Mouse (Mus musculus): ENCODE measurements around the gene Ggt5. TPM values are rescaled to one million over a fixed set of nuclear protein-coding genes. Genes with fewer than 3 reads are reported as not detected.

Ggt5 gene
- total RNA-seq, 2 experiments from 2014 or later: not detected

GRCm38 (mm10) chr10:75610486-75610885, 21.3 kb downstream of the Ggt5 start:
- no peak for ATAC-seq (replicated peaks; ENCODE audit: low FRiP score, poor library complexity, severe bottlenecking)

- ATAC-seq (replicated peaks; ENCODE audit: low FRiP score, poor library complexity, severe bottlenecking): no peak
These were observed 26.9 kb downstream of the Ggt5 start for GRCm38 (mm10) chr10:75616044-75616443.

- ATAC-seq (replicated peaks; ENCODE audit: low FRiP score, poor library complexity, severe bottlenecking): no peak
These were observed 31.7 kb downstream of the Ggt5 start for GRCm38 (mm10) chr10:75620818-75621217.

DNA sequence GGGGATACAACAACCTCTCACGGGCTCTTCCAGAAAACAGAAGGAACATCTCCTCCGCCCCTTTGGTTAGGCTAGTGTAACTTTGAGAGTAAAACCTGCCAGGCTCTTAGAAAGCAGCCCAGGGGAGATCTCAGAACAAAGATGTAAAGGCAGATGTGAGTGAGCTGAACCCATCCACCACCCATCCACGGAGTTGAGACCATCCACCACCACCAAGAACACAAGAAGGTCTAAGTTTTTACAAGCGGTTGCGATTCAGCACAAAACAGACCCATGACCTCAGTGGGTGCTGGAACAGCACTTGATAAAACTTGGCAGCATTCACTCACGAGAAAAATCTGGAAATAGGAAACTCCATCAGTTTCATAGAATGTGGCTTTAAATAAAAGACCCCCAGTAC, 36.8 kb downstream of the Ggt5 start:
- no peak for ATAC-seq (replicated peaks; ENCODE audit: low FRiP score, poor library complexity, severe bottlenecking)

DNA sequence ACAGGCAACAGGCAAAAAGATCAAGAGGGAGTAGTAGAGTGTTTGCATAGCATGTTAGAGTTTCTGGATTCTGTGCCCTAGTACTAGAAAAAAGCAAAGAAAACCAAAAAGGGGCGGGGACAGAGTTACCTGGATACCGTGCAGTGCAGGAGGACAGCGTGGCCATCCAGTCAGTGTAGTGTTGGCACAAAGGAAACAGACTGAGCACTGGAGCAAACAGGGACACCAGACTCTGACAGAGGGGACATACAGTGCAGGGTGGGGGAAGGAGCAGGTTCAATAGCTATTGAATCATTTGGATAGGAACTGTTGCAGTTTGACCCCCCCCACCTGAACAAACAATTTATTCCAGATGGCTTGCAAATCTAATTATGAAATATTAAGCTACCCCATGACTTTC, 37.9 kb downstream of the Ggt5 start:
- no peak for ATAC-seq (replicated peaks; ENCODE audit: low FRiP score, poor library complexity, severe bottlenecking)

DNA sequence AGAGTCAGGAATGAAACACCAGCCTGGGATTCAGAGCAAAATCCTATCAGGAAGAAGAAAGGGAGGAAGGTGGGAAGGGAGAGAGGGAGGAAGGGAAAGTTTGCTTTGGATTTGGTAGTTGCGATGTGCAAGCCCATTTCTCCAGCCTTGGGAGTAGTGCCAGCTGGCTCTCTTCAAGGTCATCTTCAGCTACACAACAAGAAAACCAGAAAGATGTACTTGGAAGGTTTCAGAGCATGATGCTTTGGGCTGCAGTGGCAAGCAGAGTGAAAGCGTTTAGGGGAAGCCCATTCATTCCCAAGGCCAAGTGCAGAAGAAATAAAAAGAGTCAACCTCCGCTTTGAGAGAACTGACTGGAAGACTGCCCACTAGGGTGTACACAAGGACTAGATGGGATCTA, 38.4 kb downstream of the Ggt5 start:
- ATAC-seq (replicated peaks; ENCODE audit: low FRiP score, poor library complexity, severe bottlenecking): no peak

DNA sequence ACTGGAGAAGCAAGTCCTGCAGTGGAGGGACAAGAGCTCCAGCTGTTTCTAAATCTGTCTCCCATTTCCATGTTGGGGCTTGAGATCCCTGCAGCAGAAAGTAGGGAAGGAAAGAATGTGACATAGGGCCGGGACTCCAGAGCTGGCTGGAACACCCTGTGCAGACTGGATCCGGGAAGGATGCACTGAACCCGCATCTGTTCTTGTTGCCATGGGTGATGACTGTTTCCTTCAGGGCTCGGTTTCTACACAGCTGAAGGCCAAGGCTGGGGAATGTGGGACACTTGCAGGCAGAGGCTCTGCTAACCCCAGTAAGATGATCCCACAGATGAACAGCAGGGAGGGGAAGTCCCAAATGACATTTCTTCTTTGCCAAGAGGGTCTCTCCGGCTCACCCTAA, 43.5 kb downstream of the Ggt5 start:
- no peak for ATAC-seq (replicated peaks; ENCODE audit: low FRiP score, poor library complexity, severe bottlenecking)

GRCm38 (mm10) chr10:75633048-75633447, 43.9 kb downstream of the Ggt5 start:
- no peak for ATAC-seq (replicated peaks; ENCODE audit: low FRiP score, poor library complexity, severe bottlenecking)

DNA sequence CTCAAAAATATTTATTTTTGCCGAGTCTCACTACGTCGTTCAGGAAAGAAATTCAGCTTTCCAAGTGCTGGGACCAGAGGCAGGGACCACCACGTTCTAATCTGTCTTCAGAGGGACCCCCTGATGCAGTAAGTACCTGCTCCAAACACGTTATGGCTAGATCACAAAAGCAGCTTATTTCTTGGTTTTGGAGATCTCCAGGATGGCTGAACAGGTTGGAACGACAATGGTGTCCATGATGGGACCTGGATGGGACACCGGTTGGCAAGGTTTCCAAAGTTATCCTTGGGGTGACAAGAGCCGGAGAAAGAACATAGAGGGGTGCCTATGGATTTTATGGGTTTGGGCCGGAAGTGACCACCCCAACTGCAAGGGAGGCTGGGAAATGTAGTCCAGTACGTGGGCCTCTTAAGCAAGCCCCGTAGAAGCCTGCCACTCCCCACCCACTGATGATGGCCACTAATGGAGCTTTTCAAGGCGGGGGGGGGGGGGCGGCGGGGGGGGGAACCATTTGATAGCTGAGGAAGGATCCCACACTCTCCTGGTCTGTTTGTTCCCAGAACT, 44.5 kb downstream of the Ggt5 start:
- ATAC-seq (replicated peaks; ENCODE audit: low FRiP score, poor library complexity, severe bottlenecking): no peak

- no peak for ATAC-seq (replicated peaks; ENCODE audit: low FRiP score, poor library complexity, severe bottlenecking)
These were observed 45.5 kb downstream of the Ggt5 start for GRCm38 (mm10) chr10:75634610-75635009.

DNA sequence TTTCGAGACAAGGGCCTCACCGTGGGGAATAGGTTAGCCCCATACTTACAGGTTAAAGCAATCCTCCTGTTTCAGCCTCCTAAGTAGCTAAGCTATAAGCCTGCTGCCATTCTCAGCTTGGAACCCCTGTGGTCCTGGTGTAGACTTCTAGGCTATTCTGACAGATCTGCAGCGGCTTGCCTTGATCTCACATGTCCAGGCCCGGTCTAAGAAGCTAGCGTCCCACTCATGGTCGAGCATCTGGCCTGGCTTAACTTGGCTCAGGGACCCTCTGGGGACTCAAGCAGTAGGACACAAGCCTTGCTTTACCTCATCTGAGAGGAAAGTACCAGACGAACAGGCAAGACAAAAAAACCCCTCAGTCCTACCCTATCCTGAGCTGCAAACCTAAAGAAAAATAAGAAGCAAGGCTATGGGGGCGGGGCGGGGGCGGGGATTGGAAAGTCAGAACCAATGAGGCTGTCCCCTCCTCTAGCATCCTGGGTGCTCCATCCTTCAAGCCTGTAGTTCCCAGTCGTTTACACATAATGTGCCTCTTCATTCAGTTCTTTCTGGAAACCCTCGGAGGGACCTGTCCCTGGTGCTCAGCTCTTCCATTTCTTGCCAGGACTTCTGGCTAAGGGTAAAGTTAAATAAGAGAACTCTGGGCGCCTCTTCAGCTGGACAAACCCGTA, 46.0 kb downstream of the Ggt5 start:
- ATAC-seq (replicated peaks; ENCODE audit: low FRiP score, poor library complexity, severe bottlenecking): no peak

GRCm38 (mm10) chr10:75635693-75636055, 46.5 kb downstream of the Ggt5 start:
- peak; percentile 86 for ATAC-seq (replicated peaks; ENCODE audit: low FRiP score, poor library complexity, severe bottlenecking)

DNA sequence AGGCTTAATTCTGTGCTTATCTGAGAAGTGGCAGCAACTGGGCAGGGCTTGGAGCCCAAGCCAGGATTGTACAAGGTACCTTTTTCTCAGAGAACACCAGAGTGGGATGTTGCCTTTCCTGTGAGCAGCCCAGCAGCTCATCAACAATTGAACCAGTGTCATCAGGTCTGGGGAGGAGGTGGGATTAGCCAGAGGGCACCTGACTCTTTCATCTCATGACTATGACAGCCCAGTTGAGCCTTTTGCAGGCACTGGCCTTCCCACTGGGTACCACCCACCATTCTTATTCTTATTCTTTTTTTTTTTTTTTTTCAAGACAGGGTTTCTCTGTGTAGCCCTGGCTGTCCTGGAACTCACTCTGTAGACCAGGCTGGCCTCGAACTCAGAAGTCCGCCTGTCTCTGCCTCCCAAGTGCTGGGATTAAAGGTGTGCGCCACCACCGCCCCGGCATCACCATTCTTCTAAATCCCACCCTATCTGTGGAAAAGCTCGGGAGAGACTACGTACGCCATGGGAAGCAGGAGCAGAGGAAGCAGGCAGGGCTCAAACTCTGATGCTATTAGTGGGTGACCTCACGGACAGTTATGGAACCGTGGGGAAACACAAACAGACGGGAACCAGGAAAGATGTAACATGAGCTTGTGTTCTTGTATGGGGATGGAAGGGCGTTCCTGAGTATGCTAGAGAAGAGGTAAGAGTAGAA, 47.1 kb downstream of the Ggt5 start:
- ATAC-seq (replicated peaks; ENCODE audit: low FRiP score, poor library complexity, severe bottlenecking): no peak

DNA sequence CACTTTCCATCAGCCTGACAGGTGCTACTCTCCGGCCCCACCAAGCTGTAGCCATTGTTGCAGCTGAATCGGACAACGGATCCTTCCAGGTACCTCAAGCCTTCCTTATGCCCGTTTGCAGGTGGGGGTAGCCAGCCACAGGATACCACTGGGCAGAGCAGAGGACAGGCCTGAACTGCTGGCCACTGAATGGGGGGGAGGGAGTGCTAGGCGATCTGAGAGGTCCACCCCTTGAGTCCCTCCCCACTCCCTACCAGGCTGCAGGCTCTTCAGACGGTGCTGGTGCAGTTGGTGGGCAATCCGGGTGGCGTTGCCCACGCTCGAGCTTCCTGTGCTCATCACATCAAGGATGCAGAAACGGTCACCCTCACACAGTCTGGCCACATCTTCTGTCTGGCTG, 48.6 kb downstream of the Ggt5 start:
- ATAC-seq (replicated peaks; ENCODE audit: low FRiP score, poor library complexity, severe bottlenecking): no peak

DNA sequence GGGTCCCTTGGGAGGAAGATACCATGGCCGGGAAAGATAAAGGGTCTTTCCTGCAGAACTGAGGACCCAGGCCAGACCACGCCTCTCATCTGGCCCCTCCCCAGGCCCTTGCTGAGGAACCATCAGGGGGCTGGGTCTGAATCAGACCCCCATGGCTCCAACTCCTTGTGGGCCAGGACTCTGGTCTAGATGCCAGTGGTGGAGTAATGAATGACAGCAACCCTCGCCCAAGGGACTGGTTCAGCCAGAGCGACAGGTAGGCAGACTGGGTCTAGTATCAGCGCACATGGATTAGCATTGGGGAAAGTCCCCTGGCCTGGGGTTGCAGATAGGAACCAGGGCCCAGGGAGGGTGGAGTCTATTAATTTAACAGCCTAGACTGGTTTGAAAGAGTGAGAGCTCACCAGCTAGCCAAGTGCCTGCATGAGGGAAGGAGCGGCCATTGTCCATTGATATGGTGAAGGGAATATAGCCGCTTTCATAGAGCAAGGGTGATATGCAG, 52.6 kb downstream of the Ggt5 start:
- no peak for ATAC-seq (replicated peaks; ENCODE audit: low FRiP score, poor library complexity, severe bottlenecking)

DNA sequence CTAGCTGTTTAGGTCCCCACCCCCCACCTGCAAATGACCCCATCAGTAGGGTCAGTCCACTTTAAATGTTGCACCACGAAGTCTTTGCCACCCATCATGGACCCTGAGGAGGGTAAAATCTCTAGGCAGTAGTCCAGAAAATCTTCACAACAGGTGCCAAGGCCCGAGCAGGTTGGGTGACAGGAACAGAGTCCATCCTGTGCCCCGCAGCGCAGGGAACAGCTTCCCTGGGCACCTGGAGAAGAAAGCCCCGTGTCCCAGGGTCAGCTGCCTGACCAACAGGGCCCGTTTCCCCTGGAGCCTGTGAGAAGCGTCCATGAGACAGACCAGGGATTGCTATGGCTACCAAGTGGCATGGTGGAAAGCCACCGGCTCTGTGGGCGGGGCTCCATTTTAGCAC, 53.3 kb downstream of the Ggt5 start:
- no peak for ATAC-seq (replicated peaks; ENCODE audit: low FRiP score, poor library complexity, severe bottlenecking)

GRCm38 (mm10) chr10:75642891-75643290, 53.8 kb downstream of the Ggt5 start:
- ATAC-seq (replicated peaks; ENCODE audit: low FRiP score, poor library complexity, severe bottlenecking): no peak

GRCm38 (mm10) chr10:75643741-75644343, 54.7 kb downstream of the Ggt5 start, which contains the start of gene Susd2:
Susd2 (minus strand) TSS chr10:75644008.
- peak; percentile 77 for ATAC-seq (replicated peaks; ENCODE audit: low FRiP score, poor library complexity, severe bottlenecking)

DNA sequence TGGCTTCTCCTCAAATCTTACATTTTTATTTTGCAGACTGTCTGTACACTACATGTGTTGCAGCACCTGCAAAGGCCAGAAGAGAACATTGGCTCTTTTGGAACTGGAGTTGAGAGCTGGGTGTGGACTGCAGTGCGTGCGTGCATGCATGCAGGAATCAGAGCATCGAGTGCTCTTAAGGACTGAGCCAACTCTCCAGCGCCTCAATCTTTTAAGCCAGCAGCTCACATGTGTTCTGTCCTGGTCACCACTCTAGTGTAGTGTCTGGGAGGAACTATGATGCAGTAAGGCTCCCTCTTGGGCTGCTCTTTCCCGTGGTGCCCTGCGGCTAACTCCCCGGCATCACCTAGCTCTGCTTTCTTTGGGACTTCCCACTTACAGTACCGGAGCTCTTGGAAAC, 56.5 kb downstream of the Ggt5 start:
- ATAC-seq (replicated peaks; ENCODE audit: low FRiP score, poor library complexity, severe bottlenecking): no peak

GRCm38 (mm10) chr10:75646406-75646805, 57.3 kb downstream of the Ggt5 start:
- ATAC-seq (replicated peaks; ENCODE audit: low FRiP score, poor library complexity, severe bottlenecking): no peak

DNA sequence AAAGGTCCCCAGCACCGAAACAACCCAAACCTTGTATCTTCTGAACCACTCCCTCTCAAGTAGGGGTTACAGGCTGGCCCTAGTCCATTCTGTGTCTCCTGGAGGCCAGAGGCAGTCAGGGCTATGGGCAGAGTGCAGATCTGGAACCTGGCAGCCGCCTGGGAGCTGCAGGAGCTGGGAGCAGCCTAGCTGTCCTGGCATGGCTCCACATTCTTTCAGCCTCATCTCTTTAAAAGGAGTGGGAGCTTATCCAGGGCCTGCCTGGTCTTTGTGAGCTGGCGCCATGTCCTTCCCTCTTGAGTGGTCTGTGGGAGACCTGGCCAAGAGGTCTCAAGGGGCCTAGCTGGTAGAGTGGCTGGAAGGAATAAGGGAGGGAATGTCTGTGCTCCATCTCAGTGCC, 58.2 kb downstream of the Ggt5 start:
- ATAC-seq (replicated peaks; ENCODE audit: low FRiP score, poor library complexity, severe bottlenecking): no peak

Measured in erythroid progenitor cell, adult 5-6 weeks (primary cell).